Mouse (Mus musculus): Measurements from ENCODE around the gene Tmem256. TPM values are rescaled to one million over a fixed set of nuclear protein-coding genes. Genes with fewer than 3 reads are reported as not detected.

Gene Tmem256
- polyA plus RNA-seq (2014; fragmentation: Nextera tagmentation; extraction: Ambion mirVana) = 294 and 335 TPM in 2 replicates

- Histone ChIP-seq H3K36me3 (replicated peaks; ENCODE audit: control insufficient read depth, insufficient read depth, low read depth, low read length) (peaks cover 6% of the 10 kb centered on the region; the same call in 1 of the 2 replicates), H3K4me2 (ENCODE audit: low read depth, low read length) (peak within 1 kb of the TSS; percentile 93), H3K4me3 (ENCODE audit: low read depth, low read length) (peak within 1 kb of the TSS; percentile 79), H3K9me3 (replicated peaks; ENCODE audit: control insufficient read depth, low read length) (no peaks in the 10 kb centered on the region), H3K27me3 (ENCODE audit: control insufficient read depth, insufficient read depth, low read length) (0 out of 2 replicates have a peak, but pooled peaks cover 2% of the 10 kb centered on the region), H3K27ac (replicated peaks; ENCODE audit: low read depth, low read length) (peak within 1 kb of the TSS; percentile 77), H3K9ac (replicated peaks; ENCODE audit: low read length) (peak within 1 kb of the TSS; percentile 84), H3K4me1 (ENCODE audit: control insufficient read depth, insufficient read depth, low read length) (peaks cover 9% of the 10 kb centered on the region)
- DNase-seq (ENCODE audit: low spot score) (peak; percentile 98), ATAC-seq (replicated peaks; ENCODE audit: insufficient number of reproducible peaks, low FRiP score, low TSS enrichment, low read depth) (peak; percentile 88)
- under 1% methylated on average over 34 of the region's 34 CpGs for WGBS
Observed at GRCm38 (mm10) chr11:69837952-69838713, at the start of gene Tmem256. Gene Tmem256 (plus strand): TSS chr11:69838514.

- H3K4me3 ChIP-seq (ENCODE audit: low read depth, low read length) = no peak overlapping the region
- ATAC-seq (replicated peaks; ENCODE audit: insufficient number of reproducible peaks, low FRiP score, low TSS enrichment, low read depth) (no peak), DNase-seq (ENCODE audit: low spot score) (no peak)
- no peaks in the 10 kb centered on the region for H3K9me3 ChIP-seq (replicated peaks; ENCODE audit: control insufficient read depth, low read length)
- H3K4me2 ChIP-seq (ENCODE audit: low read depth, low read length) = no peak overlapping the region
- no peak overlapping the region for H3K27ac ChIP-seq (replicated peaks; ENCODE audit: low read depth, low read length)
- WGBS = 48% methylated on average over 5 of the region's 5 CpGs
- H3K27me3 ChIP-seq (ENCODE audit: control insufficient read depth, insufficient read depth, low read length) = no peaks in the 10 kb centered on the region
- H3K4me1 ChIP-seq (ENCODE audit: control insufficient read depth, insufficient read depth, low read length) = no peaks in the 10 kb centered on the region
- no peak overlapping the region for H3K9ac ChIP-seq (replicated peaks; ENCODE audit: low read length)
- no peaks in the 10 kb centered on the region for H3K36me3 ChIP-seq (replicated peaks; ENCODE audit: control insufficient read depth, insufficient read depth, low read depth, low read length)
Observed at GRCm38 (mm10) chr11:69789431-69789830, 48.9 kb upstream of the Tmem256 start.

GRCm38 (mm10) chr11:69791420-69791819 lies 46.9 kb upstream of the Tmem256 start:
- H3K4me1 ChIP-seq (ENCODE audit: control insufficient read depth, insufficient read depth, low read length) = peaks cover 5% of the 10 kb centered on the region; the same call in 1 of the 2 replicates
- no peak overlapping the region for H3K27ac ChIP-seq (replicated peaks; ENCODE audit: low read depth, low read length)
- H3K4me2 ChIP-seq (ENCODE audit: low read depth, low read length) = no peak overlapping the region
- ATAC-seq (replicated peaks; ENCODE audit: insufficient number of reproducible peaks, low FRiP score, low TSS enrichment, low read depth) (no peak), DNase-seq (ENCODE audit: low spot score) (no peak)
- H3K4me3 ChIP-seq (ENCODE audit: low read depth, low read length) = no peak overlapping the region
- WGBS = 72% methylated on average over 5 of the region's 5 CpGs
- H3K36me3 ChIP-seq (replicated peaks; ENCODE audit: control insufficient read depth, insufficient read depth, low read depth, low read length) = no peaks in the 10 kb centered on the region
- no peaks in the 10 kb centered on the region for H3K9me3 ChIP-seq (replicated peaks; ENCODE audit: control insufficient read depth, low read length)
- no peak overlapping the region for H3K9ac ChIP-seq (replicated peaks; ENCODE audit: low read length)
- H3K27me3 ChIP-seq (ENCODE audit: control insufficient read depth, insufficient read depth, low read length) = peaks cover 5% of the 10 kb centered on the region; the same call in 1 of the 2 replicates

- Histone ChIP-seq H3K27me3 (ENCODE audit: control insufficient read depth, insufficient read depth, low read length) (peaks cover 12% of the 10 kb centered on the region; the same call in 1 of the 2 replicates), H3K9me3 (replicated peaks; ENCODE audit: control insufficient read depth, low read length) (no peaks in the 10 kb centered on the region), H3K4me3 (ENCODE audit: low read depth, low read length) (no peak overlapping the region), H3K4me1 (ENCODE audit: control insufficient read depth, insufficient read depth, low read length) (peaks cover 5% of the 10 kb centered on the region; the same call in 1 of the 2 replicates), H3K4me2 (ENCODE audit: low read depth, low read length) (no peak overlapping the region), H3K9ac (replicated peaks; ENCODE audit: low read length) (no peak overlapping the region), H3K36me3 (replicated peaks; ENCODE audit: control insufficient read depth, insufficient read depth, low read depth, low read length) (no peaks in the 10 kb centered on the region), H3K27ac (replicated peaks; ENCODE audit: low read depth, low read length) (no peak overlapping the region)
- DNase-seq (ENCODE audit: low spot score) (no peak), ATAC-seq (replicated peaks; ENCODE audit: insufficient number of reproducible peaks, low FRiP score, low TSS enrichment, low read depth) (no peak)
- 59% methylated on average over 5 of the region's 5 CpGs for WGBS
Observed at GRCm38 (mm10) chr11:69793429-69793828, 44.9 kb upstream of the Tmem256 start.

GRCm38 (mm10) chr11:69795168-69795982 lies 42.9 kb upstream of the Tmem256 start, which contains the start of gene Chrnb1:
Gene Chrnb1 (minus strand): TSS chr11:69795943.
- Histone ChIP-seq H3K4me3 (ENCODE audit: low read depth, low read length) (peak within 1 kb of the TSS; percentile 40), H3K27ac (replicated peaks; ENCODE audit: low read depth, low read length) (no peak within 1 kb of the TSS), H3K27me3 (ENCODE audit: control insufficient read depth, insufficient read depth, low read length) (peaks cover 17% of the 10 kb centered on the region), H3K4me2 (ENCODE audit: low read depth, low read length) (peak within 1 kb of the TSS; percentile 80), H3K36me3 (replicated peaks; ENCODE audit: control insufficient read depth, insufficient read depth, low read depth, low read length) (no peaks in the 10 kb centered on the region), H3K4me1 (ENCODE audit: control insufficient read depth, insufficient read depth, low read length) (peaks cover 12% of the 10 kb centered on the region; the same call in 1 of the 2 replicates), H3K9me3 (replicated peaks; ENCODE audit: control insufficient read depth, low read length) (no peaks in the 10 kb centered on the region), H3K9ac (replicated peaks; ENCODE audit: low read length) (peak within 1 kb of the TSS; percentile 46)
- DNase-seq (ENCODE audit: low spot score) = peak; percentile 95
- 2% methylated on average over 52 of the region's 52 CpGs for WGBS
- ATAC-seq (replicated peaks; ENCODE audit: insufficient number of reproducible peaks, low FRiP score, low TSS enrichment, low read depth) = peak; percentile 92

GRCm38 (mm10) chr11:69795983-69796435 lies 42.3 kb upstream of the Tmem256 start:
- no peak overlapping the region; the same call in 1 of the 2 replicates for H3K9ac ChIP-seq (replicated peaks; ENCODE audit: low read length)
- WGBS = 3% methylated on average over 13 of the region's 13 CpGs
- no peaks in the 10 kb centered on the region for H3K36me3 ChIP-seq (replicated peaks; ENCODE audit: control insufficient read depth, insufficient read depth, low read depth, low read length)
- peaks cover 12% of the 10 kb centered on the region; the same call in 1 of the 2 replicates for H3K4me1 ChIP-seq (ENCODE audit: control insufficient read depth, insufficient read depth, low read length)
- no peaks in the 10 kb centered on the region for H3K9me3 ChIP-seq (replicated peaks; ENCODE audit: control insufficient read depth, low read length)
- no peak overlapping the region for H3K27ac ChIP-seq (replicated peaks; ENCODE audit: low read depth, low read length)
- peaks cover 17% of the 10 kb centered on the region for H3K27me3 ChIP-seq (ENCODE audit: control insufficient read depth, insufficient read depth, low read length)
- peak overlapping the region; percentile 80 for H3K4me2 ChIP-seq (ENCODE audit: low read depth, low read length)
- H3K4me3 ChIP-seq (ENCODE audit: low read depth, low read length) = peak overlapping the region; percentile 40
- ATAC-seq (replicated peaks; ENCODE audit: insufficient number of reproducible peaks, low FRiP score, low TSS enrichment, low read depth) (no peak), DNase-seq (ENCODE audit: low spot score) (no peak)

- ATAC-seq (replicated peaks; ENCODE audit: insufficient number of reproducible peaks, low FRiP score, low TSS enrichment, low read depth) = no peak
- Histone ChIP-seq H3K4me2 (ENCODE audit: low read depth, low read length) (no peak overlapping the region), H3K36me3 (replicated peaks; ENCODE audit: control insufficient read depth, insufficient read depth, low read depth, low read length) (no peaks in the 10 kb centered on the region), H3K27ac (replicated peaks; ENCODE audit: low read depth, low read length) (no peak overlapping the region), H3K4me3 (ENCODE audit: low read depth, low read length) (no peak overlapping the region), H3K9ac (replicated peaks; ENCODE audit: low read length) (no peak overlapping the region), H3K9me3 (replicated peaks; ENCODE audit: control insufficient read depth, low read length) (no peaks in the 10 kb centered on the region), H3K27me3 (ENCODE audit: control insufficient read depth, insufficient read depth, low read length) (peaks cover 34% of the 10 kb centered on the region), H3K4me1 (ENCODE audit: control insufficient read depth, insufficient read depth, low read length) (peaks cover 19% of the 10 kb centered on the region)
- 69% methylated on average over 7 of the region's 7 CpGs for WGBS
- no peak for DNase-seq (ENCODE audit: low spot score)
Observed at GRCm38 (mm10) chr11:69797924-69798323, 40.4 kb upstream of the Tmem256 start.
